Mouse (Mus musculus) megakaryocyte, embryonic 14.5 days (primary cell): ENCODE measurements at regions not wholly inside any gene's neighbourhood (a gene's known extent, or its start where the extent isn't known, plus 50 kb on each side); places are given as distances from the start of the nearest gene placed in this dataset.

Source experiments
- FLI1 ChIP-seq: IDR thresholded peaks from 2 replicates; pipeline ENCODE4 v1.6.1; 2012; ENCODE audit warnings: low read length, inconsistent platforms, mixed read lengths
- GATA1 ChIP-seq: IDR thresholded peaks from 3 replicates; pipeline ENCODE4 v1.6.1; 2012; ENCODE audit warnings: mixed read lengths, low read length, inconsistent platforms, borderline replicate concordance

- TF ChIP-seq GATA1 (no peak), FLI1 (no peak)
These were observed 523.9 kb downstream of the 1810013L24Rik start for GRCm38 (mm10) chr16:9353811-9354210.
